Mouse (Mus musculus) ZHBTc4 (cell line): ENCODE results near the gene Dennd6b.

Experiments used
- DNase-seq: peaks from one replicate; pipeline ENCODE4 v3.0.0-alpha.2; 2011; ENCODE audit warnings: low read depth, low spot score

Gene Dennd6b

DNA sequence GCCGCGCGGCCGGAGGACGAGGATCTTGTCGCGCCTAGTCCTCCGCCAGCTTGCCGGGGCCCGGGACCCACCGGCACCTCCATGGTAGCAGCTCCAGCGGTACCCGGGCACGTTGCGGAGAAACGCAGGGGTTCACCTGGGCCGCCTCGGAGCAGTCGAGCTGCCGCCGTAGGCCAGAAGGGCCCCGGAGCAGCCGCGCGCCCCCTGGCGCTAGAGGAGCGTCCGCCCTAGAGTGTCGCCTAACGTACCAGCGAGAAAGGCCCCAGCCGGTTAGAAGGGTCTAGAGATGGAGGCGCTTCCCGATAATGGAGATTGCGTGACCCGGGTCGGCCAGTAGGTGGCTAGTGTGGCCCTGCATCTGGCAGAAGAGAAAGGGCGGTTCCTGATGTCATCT is at the start of gene Dennd6b:
TSS of gene Dennd6b (minus strand) at position 184 of the 394 bp plus-strand sequence.
- DNase-seq = peak; percentile 98

DNA sequence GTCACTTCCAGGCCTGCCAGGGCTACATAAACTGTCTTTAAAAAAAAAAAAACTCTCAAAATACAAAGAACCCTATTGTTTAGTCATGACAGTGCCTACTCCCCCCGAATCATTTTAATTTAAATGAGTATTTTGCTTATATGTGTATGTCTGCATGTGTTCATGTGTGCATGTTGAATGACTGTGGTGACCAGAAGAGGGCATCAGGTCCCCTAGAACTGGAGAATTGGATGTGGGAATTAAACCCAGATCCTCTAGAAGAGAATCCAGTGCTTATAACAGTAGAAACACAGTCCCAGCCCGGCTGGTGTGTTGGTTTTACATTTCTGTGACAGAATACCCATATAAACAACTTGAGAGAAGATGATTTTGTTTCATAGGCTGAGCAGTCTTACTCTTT is 44.7 kb upstream of the Dennd6b start:
- DNase-seq = peak; percentile 7

DNA sequence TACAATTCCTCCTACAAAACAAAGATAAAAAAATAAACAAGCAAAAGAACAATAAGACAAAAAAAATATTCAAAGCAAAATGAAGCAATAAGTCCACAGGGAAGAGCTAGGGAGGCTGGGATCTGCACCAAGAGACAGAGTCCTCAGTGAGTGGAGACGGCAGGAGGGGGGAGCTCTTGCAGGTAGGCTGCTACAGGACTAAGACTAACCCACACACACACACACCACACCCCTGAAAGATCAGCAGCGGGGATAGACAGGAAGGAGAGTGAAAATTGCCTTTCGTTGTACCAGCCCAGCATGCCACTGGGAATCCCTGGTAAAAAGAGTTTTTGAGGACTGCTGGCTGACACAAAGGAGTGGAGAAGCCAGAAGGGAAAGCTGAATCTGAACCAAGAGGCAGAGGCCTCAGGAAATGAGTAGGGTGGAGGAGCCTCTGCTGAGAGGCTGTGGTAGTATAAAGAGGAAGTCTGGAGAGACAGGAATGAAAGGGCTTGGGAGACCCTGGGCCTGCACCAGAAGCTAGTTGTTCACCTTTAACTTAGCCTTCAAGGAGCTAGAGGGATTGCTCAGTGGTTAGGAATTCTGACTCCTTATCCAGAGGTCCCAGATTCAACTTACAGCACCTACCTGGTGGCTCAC is 43.6 kb upstream of the Dennd6b start:
- no peak for DNase-seq

DNA sequence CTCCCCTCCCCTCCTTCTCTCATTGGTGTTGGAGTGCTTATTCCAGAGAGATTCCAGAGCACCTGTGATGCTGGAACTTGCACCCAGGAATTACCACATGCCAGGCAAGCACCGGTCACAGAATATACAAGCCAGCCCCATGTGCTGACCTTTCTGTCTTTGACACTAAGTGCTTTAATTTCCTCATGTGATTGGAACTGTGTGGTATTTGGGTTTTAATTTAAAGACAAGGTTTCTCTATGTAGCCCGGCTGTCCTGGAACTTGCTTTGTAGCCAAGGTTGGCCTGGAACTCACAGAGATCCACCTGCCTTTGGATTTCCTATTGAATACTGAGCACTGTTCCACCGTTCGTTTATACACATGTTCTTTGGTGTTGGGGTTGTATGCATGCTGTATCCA is 37.8 kb upstream of the Dennd6b start:
- no peak for DNase-seq

DNA sequence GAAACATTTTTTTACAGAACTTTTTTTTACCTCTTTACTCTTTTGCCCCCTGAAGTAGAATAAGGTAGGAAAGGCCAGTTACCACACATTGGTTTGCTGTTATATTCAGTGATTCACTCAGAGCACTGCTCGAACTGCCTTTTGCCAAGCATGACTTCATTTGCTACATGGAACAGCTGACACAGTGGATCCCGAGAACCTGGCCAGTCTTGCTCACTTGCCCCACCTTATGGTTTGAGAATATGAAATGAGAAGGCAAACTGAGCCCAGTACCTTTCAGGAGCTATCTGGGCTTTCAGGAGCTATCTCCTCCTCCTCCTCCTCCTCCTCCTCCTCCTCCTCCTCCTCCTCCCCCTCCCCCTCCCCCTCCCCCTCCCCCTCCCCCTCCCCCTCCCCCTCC is 37.3 kb upstream of the Dennd6b start:
- peak; percentile 12 for DNase-seq

DNA sequence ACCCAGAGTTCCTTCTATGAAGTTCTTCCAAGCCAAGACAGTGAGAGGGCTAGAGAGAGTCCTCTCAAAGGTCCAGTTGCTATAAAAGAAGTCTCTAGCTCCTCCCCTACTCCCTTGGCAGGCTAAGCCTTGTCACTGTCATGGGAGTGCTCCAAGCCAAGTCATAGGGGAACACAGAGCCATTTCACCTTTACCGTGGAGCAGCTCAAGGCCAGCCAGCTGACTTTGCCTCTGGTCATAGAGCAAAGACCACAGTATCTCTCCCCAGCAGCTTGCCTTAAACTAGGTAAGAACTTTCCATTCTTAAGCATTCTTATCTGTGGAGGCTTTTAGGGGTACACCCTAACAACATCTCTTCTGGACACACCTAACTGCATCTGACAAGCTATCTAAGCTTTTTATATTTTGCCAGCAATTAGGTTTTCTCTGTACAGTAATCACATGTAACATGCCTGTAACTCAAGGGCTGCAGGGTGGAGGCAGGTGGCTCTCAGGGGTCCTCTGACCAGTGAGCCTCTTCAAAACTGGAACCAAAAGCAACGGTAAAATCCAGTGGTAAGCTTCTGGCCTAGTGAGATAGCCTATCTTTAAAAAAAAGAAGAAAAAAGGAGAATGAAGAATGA is 19.4 kb upstream of the Dennd6b start:
- DNase-seq = no peak

DNA sequence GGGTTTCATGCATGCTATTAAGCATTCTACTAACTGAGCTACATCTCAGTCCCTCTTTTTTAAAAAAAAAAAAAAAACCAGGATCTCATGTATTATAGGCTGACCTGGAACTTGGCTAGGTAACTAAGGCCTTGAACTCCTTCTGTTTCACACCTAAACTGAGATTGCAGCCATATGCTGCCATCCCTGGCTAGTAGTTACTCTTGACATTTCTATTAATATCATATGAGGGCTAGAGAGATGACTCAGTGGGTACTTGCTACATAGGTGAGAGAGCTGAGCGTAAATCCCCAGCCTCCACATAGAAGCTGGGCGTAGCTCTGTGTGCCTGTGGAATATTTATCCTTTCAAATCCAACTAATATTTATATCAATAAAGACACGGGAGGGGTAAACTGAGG is 18.7 kb upstream of the Dennd6b start:
- DNase-seq = no peak

DNA sequence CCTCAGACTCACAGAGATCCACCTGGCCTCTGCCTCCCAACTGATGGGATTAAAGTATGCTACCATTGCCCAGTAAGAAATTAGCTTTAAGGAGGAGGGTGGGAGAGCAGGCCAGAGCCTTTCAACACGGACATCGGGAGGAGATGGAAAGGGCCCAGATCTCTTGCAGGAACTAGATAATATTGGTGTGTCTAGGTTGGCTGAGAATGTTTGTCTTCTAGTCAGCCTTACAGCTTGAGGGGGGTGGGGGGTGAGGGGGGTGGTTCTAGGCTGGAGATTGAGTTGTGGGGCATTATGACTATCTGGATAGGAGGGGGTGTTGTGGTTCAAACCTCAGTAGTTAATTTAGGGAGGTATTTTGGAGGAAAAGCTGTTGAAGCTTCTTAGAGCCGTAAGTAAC is 17.2 kb upstream of the Dennd6b start:
- no peak for DNase-seq

DNA sequence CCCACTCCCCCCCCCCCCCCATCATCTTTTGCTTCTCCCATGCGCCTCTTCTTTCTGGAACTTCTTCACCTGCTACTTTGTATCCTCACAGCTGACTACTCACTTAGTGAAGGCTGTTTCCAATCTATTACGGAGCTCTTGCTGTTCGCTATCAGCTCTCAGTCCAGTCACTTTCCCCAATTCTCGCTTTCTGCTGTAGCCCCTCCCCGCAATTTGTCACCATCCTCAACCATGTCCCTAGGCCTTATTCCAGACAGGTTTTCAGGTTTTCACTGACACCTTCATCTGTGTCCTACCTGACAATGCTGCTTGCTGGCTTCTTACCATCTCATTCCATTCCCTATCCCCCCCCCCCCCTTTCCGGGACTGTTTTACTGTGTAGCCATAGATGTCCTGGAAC is 16.2 kb upstream of the Dennd6b start:
- DNase-seq = peak; percentile 10

DNA sequence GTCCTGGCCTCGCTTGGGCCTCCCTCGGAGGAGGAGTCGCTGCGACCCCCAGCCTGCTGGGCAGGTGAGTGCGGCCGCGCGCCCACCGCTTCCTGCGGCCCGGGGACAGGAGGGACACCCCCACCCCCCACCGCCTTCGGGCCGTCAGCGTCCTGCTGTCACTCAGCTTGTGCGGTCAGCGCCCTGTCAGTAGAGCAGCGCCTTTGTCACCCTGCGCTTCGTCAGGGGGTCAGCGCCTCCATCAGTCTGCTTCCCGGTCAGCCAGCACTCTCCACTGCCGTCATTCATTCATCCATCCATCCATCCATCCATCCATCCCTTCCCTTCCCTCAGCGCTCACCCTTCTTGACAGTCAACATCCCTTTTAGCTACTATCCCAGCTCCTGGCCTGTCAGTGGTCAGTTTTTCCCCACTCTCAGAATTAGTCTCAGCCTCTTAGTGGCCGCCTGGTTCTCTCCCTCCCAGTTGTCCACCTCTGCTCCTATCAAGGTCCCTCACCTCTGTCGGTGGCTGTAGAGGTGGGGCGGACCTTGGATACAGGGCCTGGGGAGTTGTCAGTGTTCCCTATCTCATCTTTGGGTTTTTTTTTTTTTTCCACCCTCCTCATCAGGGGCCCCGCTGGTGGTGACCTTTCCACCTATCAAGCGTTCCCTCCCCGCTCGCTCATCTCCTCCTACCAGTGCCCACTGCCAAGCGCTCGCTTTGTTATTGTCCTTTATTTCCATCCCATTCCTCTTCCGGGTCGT is 15.6 kb upstream of the Dennd6b start:
- DNase-seq = peak; percentile 10

DNA sequence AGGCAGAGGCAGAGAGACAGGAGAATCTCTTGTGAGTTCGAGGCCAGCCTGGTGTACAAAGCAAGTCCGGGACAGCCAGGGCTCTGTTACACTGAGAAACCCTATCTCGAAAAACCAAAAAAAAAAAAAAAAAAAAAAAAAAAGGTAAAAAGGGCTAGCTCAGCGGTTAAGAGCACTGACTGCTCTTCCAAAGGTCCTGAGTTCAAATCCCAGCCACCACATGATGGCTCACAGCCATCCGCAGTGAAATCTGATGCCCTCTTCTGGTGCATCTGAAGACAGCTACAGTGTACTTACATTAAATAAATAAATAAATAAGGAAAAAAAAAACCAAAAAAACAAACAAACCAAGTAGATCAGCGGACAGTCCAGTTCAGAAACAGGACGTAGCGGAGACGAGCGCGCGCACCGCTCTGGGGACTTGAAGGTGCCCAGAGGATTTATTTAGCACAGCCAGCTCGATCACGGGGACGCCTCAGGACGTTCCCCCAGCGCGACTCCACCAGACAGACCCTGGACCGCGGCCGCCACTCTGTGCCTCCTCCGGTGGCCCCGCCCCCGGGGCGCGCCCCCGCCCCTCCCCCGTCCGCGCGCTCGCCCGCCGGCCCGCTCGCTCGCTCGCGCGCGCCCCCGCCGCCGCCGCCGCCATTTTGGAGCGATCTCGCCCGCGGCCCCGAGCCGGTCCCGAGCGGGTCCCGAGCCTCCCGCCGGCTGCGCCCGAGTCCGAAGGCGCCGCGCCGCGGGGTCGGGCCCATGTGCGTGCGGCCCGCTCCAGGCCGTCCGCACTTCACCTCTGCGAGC is 14.8 kb upstream of the Dennd6b start, which contains the start of gene Ppp6r2:
TSS of gene Ppp6r2 (plus strand) at position 639 of the 801 bp plus-strand sequence.
- DNase-seq = peak; percentile 87

DNA sequence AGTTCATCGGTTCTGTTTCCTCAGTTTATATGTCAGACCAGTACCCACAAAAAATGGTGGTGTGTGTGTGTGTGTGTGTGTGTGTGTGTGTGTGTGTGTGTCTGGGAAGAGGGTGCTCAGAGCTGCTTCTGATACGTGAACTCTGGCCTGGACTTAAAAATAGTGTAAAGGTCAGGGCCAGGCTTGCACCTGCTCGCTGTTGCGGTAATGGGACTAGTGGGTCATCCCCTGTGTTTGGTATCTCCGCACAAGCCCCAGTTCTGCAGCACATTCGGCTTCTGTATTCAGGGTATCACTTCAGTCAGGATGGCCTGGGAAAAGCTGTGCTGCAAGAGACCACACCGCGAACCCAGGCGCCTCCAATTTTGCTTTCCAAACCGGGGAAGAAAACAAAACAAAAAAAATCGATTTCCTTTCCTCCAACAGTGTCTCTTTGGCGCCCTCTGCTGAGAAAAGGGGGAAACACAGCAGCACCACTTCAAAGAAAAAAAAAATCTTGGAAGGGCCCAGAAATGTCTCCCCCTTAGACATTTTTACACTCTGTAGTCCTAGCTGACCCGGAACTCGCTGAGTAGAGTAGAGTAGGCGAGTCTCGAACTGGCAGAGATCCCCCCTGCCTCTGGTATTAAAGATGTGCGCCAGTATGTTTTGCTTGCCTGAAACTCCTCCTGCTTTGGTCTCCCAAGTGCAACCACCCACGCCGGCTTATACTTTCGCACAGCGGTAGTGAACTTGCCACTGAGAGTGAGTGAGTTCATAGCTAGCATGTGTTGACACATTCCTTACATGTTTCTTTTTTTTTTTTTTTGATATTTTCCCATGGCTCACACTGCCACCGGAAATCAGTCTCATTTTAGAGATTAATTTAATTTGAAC is 13.8 kb upstream of the Dennd6b start:
- DNase-seq = peak; percentile 85

DNA sequence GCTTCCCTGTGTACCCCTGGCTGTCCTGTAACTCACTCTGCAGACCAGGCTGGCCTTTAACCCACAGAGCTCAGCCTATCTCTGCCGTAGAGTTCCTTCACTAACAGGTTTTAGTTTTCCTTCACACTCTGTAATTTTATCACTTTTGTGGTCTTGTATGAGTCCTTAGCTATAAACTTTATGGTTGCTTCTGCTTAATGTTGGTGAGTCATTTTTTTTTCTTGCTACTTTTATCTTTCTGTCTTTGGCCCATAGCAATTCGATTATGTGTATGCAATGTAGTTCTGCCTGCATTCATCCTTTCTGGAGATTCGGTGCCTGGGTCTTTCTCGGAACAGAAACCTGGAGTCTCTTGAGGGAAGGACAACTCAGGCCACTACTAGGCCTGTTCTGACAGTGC is 11.2 kb upstream of the Dennd6b start:
- no peak for DNase-seq

DNA sequence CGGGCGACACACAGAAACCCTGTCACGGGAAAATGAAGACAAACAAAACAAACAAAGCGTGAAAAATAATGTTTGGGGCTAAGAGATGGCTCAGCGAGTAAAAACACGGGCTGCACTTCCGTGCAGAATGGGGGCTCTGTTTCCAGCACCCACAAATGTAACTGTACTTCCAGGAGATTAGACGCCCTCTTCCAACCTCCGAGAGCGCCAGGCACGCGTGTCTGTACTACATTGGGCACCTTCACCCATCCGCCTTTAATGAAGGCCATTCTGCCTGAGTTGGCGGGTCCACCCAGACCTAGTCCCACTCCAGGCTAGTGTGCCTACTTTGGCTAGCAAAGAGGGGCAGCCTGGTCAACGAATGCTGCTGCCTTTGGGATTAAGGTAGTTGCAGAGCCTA is 760 bp upstream of the Dennd6b start:
- DNase-seq = no peak

DNA sequence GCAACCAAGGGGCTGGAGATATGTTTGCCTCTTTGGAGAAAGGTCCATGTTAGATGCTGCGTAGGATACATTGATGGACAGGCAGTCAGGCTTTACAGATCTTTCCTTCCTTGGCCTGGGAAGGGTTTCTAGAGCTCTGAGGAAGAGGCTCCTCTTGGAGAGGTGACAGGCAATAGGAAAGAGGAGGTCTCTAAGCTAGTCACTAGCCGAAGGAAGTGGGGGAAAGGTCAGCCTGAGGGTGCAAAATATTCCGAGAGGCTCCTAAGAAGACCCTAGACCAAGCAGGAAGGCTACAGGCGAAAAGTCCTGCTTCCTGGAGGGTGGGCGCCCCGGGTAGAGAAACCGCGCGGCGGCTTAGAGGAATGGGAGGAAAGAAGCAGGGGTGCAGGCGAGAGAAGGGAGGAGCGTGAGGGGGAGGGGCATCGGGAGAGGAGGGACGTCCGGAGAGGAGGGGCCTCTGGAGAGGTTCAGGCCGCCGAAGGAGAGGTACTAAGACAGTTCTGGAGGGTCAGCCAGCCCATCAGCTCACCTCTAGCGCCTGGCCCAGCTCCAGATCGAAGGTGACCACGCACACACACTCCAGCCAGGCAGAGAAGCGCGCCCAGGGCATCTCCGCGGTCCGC is 495 bp downstream of the Dennd6b start:
- DNase-seq = peak; percentile 93

DNA sequence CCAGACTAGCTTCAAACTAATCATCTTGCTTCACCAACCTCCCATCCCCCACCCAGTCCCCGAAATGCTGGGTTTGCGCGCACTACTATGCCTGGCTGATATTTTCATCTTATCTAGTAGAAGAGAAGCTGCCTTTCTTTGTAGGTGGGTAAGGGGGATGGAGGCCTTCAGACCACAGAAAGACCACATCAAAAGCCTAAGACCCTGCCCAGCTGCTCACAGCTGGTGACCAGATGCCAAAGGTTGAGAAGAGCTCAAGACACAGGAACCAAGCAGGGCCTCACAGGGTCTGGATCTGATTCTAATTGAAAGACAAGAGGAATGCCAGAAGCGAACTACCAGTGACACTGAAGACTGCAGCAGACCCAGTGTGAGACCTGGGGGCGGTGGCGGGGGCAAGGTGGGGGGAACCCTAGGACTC is 1.0 kb downstream of the Dennd6b start:
- DNase-seq = peak; percentile 19

DNA sequence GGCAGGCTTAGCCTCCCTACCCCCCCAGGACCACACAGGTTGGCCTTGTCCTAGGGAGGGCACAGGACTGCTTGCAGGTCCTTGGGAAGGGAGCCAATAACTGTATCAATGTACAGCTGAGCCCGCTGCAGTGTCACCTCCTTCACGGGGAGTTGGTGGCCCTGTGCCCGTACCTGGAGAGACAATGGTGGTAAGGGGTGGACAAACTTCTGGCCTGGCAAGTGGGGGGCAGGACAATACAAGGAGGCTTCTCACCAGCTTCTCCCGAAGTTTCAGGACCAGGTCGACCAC is 11.4 kb downstream of the Dennd6b start:
- no peak for DNase-seq

DNA sequence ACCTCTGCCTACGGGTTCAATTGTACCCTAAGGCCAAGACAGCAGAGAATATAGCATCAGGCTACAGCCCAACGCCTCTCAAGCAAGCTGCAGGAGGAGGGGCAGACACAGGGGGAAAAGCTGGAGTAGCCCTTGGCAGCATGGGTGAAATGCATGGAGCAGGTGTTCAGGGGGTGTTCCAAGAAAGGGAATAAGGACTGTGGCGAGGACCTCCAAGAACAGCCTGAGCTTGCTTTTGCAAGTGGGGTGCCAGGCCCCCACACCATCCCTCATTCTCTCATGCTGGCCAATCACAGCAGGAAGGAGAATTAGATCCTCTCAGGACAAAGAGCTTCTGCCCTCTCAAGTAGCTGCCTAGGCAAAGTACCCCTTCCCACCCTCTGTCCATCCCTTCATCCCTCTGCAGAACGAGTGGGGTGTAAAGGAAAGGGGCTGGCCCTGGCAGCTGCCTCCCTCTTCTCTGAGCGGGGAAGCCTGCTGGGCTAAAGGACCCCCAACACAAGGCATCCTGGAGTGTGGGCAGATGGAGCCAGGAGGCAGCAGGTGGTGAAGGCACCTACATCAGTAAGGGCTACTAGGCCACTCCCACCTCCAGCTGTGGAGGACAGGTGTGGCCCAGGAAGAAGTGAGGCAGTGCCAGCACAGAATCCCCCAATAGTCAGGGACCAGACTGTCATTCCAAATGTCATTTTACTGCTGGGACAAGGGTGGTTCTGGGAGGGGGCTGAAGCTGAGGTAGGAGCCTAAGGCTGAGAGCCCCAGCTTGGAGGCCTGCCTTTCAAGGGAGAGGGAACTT is 12.0 kb downstream of the Dennd6b start:
- DNase-seq = no peak

DNA sequence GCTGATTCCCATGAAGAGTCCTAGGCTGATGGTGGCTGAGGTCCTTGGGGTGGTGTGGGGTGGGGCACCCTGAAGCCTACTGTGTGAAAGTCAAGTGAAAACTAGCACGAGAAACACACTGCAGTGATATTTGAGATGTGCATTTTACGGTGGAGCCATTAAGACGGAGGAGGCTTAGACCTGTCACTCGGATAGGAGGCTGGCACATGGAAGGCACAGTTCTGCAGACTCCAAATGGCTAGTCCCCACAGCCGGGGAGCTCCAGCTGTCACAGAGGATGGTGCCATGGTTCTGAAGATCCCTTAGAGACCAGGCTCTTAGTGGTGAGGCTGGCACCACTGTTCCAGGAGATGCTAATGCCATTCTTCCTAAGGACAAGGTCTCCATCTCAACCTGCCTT is 13.5 kb downstream of the Dennd6b start:
- DNase-seq = no peak

DNA sequence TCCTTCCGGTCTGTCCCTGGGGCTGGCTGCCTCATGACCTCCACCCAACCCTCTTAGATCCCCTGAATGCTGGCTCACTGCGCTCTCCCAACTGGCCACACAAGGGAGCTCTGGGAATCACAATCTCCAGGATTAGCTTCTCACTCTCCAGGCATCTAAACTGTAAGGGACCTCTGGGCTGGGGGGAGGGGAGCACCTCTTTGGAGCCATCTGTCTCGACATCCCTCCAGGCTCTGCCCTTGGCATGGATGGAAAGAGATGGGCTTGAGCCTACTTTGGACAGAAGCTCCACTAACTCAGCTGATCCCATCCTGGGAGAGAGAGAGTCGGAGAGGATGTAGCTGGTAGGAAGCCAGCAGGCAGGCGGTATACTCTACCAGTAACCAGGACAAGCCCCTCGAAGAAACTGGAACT is 14.0 kb downstream of the Dennd6b start:
- peak; percentile 59 for DNase-seq
